Mouse (Mus musculus): ENCODE measurements around the gene Cryzl1.
"Not testable (repeated sequence)": the region's sequence is repeated elsewhere in the genome, so short reads cannot be mapped to it uniquely, and the experiment has no call there.

Gene Cryzl1

GRCm38 (mm10) chr16:91645995-91646602, 82.7 kb downstream of the Cryzl1 start:
- in situ Hi-C loops (cut with MboI, MseI) = no loop called here

DNA sequence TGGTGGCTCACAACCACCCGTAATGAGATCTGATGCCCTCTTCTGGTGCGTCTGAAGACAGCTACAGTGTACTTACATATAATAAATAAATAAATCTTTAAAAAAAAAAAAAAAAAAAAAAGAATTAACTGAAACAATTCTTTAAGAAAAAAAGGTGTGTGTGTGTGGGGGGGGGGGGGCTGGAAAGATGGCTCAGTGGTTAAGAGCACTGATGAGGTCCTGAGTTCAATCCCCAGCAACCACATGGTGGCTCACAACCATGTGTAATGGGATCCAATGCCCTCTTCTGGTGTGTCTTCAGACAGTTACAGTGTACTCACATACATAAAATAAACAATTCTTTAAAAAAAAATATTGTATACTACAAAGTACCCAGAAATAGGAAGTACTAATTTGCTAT, 83.4 kb downstream of the Cryzl1 start:
- in situ Hi-C loops (cut with MboI, MseI) = not testable (repeated sequence)

DNA sequence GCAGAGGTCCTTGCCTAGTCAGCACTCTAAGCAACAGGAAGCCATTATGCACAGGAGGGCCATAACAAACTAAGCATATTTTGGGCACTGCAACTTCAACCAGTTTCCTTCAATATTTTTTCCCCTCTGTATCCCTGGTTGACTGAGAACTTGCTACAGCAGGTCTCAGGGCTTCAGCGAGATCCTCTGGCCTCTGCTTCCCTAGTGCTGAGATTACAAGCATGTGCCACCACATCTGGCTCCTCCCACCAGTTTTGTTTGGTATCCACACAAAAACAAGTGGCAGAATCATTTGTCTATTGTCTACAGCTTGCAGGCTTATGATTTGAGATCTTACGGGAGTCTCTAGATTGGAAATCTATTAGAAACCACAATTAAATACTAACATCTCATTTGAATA, 83.9 kb downstream of the Cryzl1 start:
- in situ Hi-C loops (cut with MboI, MseI) = loop anchor here (5.0 kb wide), 1 partner anchor 37 kb away; no protein-coding TSS in a partner anchor

DNA sequence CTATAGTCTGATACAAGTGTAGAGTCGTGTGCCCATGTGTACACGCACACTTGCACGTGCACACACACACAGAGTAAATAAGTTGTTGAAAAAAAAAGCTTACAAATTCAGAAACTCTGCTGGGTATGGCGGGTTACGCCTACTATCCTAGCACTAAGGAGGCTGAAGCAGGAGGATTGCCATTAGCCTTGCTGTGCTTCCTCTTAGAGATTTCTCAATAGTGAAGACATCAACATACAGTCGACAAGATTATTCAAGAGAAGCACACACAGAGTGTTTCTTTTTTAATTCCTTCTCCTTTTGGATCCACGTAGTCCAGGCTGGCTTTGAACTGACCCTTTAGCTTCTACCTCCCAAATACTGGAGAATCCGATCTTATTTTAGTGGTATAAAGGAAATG, 88.6 kb downstream of the Cryzl1 start:
- in situ Hi-C loops (cut with MboI, MseI) = loop anchor here (5.0 kb wide), 1 partner anchor 42 kb away; no protein-coding TSS in a partner anchor

DNA sequence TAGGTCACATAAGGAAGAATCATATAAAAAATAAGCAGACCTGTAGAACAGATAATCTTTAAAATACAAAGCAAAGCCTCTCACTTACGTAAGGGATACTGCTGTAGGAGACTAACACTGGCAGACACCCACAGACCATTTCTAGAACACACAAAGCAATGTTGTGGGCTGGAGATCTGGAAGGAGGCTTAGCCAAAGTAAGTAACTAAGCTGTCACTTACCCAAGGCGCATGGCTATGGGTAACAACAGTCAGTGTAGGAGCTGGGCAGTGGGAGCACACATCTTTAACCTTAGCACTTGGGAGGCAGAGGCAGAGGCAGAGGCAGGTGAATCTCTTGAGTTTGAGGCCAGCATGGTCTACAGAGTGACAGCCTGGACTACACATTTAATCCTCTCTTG, 89.1 kb downstream of the Cryzl1 start:
- in situ Hi-C loops (cut with MboI, MseI) = loop anchor here (5.0 kb wide), 2 partner anchors 43 to 622 kb away; no protein-coding TSS in a partner anchor
